Mouse (Mus musculus) pancreas, adult 10 weeks (tissue): ENCODE results near the gene Cyp2j12. TPM values are rescaled to one million over a fixed set of nuclear protein-coding genes. Genes with fewer than 3 reads are reported as not detected.

Experiments used
- polyA plus RNA-seq: library from polyadenylated mRNA; stranded (reverse); fragments of 350-450 nt; fragmentation: Illumina TruSeq; extraction: RNeasy Lipid Tissue Mini Kit (QIAGEN cat#74804); gene quantifications from one replicate; pipeline ENCODE4 v1.2.3, GENCODE M21; 2015; ENCODE audit warnings: low read depth, low replicate concordance; ENCODE audit not compliant: insufficient read depth

Cyp2j12 gene
- polyA plus RNA-seq, result not detected

GRCm38 (mm10) chr4:96140732-96141467, at the start of gene Cyp2j12:
Gene Cyp2j12, minus strand, starts transcription at chr4:96141152.

GRCm38 (mm10) chr4:96077261-96078125, 63.5 kb downstream of the Cyp2j12 start, which contains the start of gene Cyp2j13:
Gene Cyp2j13, minus strand, starts transcription at chr4:96077546.

Other genes starting within 250 kb of the Cyp2j12 start
- gene Hook1, start 173.9 kb downstream of the Cyp2j12 start, polyA plus RNA-seq, result 18.6 TPM
- not detected for gene Cyp2j13, start 63.6 kb downstream of the Cyp2j12 start, polyA plus RNA-seq
- gene Cyp2j7, start 95.5 kb upstream of the Cyp2j12 start, polyA plus RNA-seq, result not detected
- gene Cyp2j11, start 207.5 kb upstream of the Cyp2j12 start, polyA plus RNA-seq, result not detected